Mouse (Mus musculus): ENCODE measurements around the gene Cypt15.
"Not testable (repeated sequence)": the region's sequence is repeated elsewhere in the genome, so short reads cannot be mapped to it uniquely, and the experiment has no call there.

Gene Cypt15

DNA sequence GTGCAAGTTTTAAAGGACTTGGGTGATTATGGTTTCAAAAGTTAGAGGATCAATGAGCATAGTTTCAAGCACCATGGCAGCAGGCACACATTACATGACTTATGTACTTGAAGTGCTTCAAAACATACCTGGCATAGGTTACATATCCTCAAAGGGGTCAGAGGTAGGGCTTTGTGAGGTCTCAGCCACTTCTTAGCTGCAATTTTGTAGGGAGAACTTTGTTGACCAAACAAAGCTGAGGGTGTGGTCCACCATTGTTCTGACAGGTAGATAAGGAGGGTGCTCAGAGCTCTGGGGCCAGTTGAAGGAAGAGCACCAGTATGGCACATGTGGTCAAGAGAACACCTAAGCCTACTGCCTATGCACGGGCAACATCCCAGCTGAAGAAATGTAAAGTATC lies at the start of gene Cypt15:
Gene Cypt15, plus strand, starts transcription at position 301 of the 400 bp plus-strand sequence.
- CTCF ChIA-PET: not testable (repeated sequence)

DNA sequence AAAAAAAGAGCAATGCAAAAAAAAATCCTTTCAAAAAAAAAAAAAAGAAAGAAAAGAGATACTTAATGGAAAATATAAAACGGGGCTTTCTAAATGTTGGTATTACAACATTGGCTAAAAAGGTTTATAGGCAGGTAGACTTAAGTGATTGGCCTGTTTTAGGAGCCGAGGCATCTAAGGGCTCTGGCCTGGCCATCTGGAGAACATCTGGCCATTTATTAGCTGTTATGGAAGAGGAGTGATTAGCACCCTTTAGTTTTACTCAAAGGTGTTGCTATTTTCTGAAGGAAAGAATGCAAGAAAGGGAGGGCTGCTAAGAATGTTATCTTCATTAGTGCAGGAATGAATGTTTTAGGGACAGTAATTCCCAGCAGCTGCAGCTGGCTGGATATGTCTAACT lies 24.9 kb downstream of the Cypt15 start:
- CTCF ChIA-PET: no interaction called here

DNA sequence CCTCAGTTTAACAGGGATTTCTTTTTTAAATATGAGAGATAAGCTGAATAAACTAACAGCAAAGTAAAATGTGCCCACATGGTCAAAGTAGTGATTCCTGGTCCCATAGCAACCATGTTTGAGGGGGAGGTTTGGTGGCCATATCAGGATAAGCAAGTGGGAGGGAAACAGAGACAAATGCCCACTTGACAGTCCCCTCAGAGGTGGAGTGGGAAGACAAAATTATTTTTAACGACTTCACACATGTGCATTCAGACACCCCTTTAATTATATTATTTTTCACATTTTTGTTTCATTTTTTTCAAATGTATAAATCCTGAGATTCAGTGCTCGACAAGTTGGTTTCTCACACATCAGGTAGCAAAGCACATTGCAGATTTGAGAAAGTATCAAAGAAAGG lies 32.8 kb downstream of the Cypt15 start:
- CTCF ChIA-PET: no interaction called here

DNA sequence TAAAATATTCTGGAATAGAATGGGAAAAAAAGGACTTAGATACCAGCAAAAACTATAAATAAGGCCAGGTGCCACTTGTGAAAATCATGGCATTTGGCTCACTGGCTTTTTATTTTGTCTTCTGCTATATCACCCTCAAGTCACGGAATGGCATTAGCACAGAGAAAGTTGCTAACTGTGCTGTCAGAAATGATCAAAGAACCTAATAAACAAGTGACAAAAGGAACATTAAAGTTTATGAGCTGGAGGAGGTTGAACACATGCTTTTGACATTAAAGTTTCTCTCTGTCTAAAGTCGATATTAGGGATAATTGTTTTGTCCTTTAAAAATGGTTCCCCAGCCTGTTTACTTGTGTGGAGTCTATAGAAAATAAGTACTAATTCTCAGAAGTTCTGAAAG lies 37.7 kb downstream of the Cypt15 start:
- CTCF ChIA-PET: no interaction called here
